Mouse (Mus musculus) olfactory bulb, adult 2 months (tissue): ENCODE measurements around the gene Cdc34b.

Experiments
- CTCF ChIP-seq: fragments of 200-500 bp; IDR thresholded peaks from 2 replicates; pipeline ENCODE4 v1.5.1; 2012; ENCODE audit warnings: low read depth, mild to moderate bottlenecking, low read length, moderate library complexity; ENCODE audit not compliant: insufficient read depth
- POLR2A ChIP-seq: fragments of 200-500 bp; IDR thresholded peaks from 2 replicates; pipeline ENCODE4 v1.6.1; 2012; ENCODE audit warnings: mild to moderate bottlenecking, low read depth, low read length, moderate library complexity; ENCODE audit not compliant: insufficient read depth

- no peak for TF ChIP-seq POLR2A
- no peak for TF ChIP-seq CTCF
Measured at GRCm38 (mm10) chr11:94774887-94775497, 33.4 kb downstream of the Cdc34b start.
